Mouse (Mus musculus): ENCODE measurements around the gene Pck1.

Gene Pck1

GRCm38 (mm10) chr2:173202924-173203689 lies 50.3 kb downstream of the Pck1 start:
- no peak for TF ChIP-seq GATA4 (IDR thresholded peaks at IDR 0.05; ENCODE audit: insufficient replicate concordance, low read length)

GRCm38 (mm10) chr2:173203726-173204125 lies 50.9 kb downstream of the Pck1 start:
- no peak for TF ChIP-seq GATA4 (IDR thresholded peaks at IDR 0.05; ENCODE audit: insufficient replicate concordance, low read length)

- no peak for TF ChIP-seq GATA4 (IDR thresholded peaks at IDR 0.05; ENCODE audit: insufficient replicate concordance, low read length)
Observed at GRCm38 (mm10) chr2:173204671-173205070, 51.8 kb downstream of the Pck1 start.

GRCm38 (mm10) chr2:173205563-173206099 lies 52.8 kb downstream of the Pck1 start:
- TF ChIP-seq GATA4 (IDR thresholded peaks at IDR 0.05; ENCODE audit: insufficient replicate concordance, low read length) = no peak

GRCm38 (mm10) chr2:173207051-173207450 lies 54.2 kb downstream of the Pck1 start:
- no peak for TF ChIP-seq GATA4 (IDR thresholded peaks at IDR 0.05; ENCODE audit: insufficient replicate concordance, low read length)
